Mouse (Mus musculus): ENCODE data around the gene Gm44502. TPM values are rescaled to one million over a fixed set of nuclear protein-coding genes. Genes with fewer than 3 reads are reported as not detected.

Gene Gm44502
- total RNA-seq, 2 experiments from 2014 or later = 0.87 to 2.0 TPM

- TF ChIP-seq CTCF (IDR thresholded peaks at IDR 0.05) = no peak
- no peak for DNase-seq
- no peak overlapping the region for H3K27ac ChIP-seq
- intact Hi-C loops (cut with DNase I) = no loop called here
- H3K4me3 ChIP-seq = no peak overlapping the region
These were observed 7.6 kb downstream of the Gm44502 start for GRCm38 (mm10) chr15:89421938-89422337.

GRCm38 (mm10) chr15:89415282-89415681, 14.2 kb downstream of the Gm44502 start:
- Histone ChIP-seq H3K4me3 (peak overlapping the region; percentile 32), H3K27ac (peak overlapping the region; percentile 86)
- intact Hi-C loops (cut with DNase I) = no loop called here
- TF ChIP-seq CTCF (IDR thresholded peaks at IDR 0.05) = no peak
- DNase-seq = peak; percentile 64

- intact Hi-C loops (cut with DNase I) = no loop called here
- H3K4me3 ChIP-seq = no peak within 1 kb of the TSS
- TF ChIP-seq CTCF (IDR thresholded peaks at IDR 0.05) = no peak
- DNase-seq = no peak
- H3K27ac ChIP-seq = no peak within 1 kb of the TSS
These were observed 19.4 kb downstream of the Gm44502 start, which contains the start of gene Syce3 for GRCm38 (mm10) chr15:89410118-89410517. Gene Syce3, minus strand, starts transcription at chr15:89410503.

- TF ChIP-seq CTCF (IDR thresholded peaks at IDR 0.05) = no peak
- H3K27ac ChIP-seq = no peak overlapping the region
- intact Hi-C loops (cut with DNase I) = no loop called here
- no peak for DNase-seq
- H3K4me3 ChIP-seq = no peak overlapping the region
These were observed 22.8 kb downstream of the Gm44502 start for GRCm38 (mm10) chr15:89406691-89407090.

DNA sequence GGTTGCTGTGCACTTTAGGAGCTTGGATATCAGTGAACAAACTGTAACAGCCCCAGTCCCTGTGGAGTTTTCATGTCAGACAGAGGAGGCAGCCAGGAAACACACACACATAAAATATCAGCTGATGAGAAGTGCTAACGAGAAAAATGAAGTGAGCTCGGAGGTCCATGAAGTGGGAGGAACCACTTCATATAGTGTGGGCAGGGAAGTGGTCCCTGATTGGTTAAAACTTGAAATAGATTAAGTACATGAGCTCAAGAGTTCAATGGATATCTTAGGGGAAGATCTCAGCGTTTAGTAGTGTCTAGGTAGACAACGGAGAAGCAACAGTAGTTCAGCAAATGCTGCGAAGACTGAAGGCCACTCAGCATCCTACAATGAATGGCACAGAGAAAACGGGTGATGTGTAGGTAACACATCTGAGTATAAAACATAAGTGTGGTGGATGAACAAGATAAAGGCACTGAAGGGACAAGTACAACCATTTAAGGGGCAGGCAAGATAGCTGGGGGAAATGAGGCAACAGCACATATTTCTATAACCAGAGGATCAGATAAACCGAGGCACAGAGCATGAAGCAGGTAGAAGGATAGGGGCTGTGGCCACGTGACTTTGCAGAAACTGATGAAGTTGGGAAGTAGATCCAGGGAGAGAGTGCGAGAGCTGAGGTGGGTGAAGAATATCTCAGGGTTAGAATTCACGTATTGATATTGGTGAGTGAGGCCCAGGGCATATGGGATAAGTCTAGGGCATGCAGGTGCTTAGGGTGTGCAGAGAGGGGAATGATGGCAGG, 24.5 kb downstream of the Gm44502 start:
- H3K4me3 ChIP-seq = no peak overlapping the region
- no peak for DNase-seq
- intact Hi-C loops (cut with DNase I) = no loop called here
- TF ChIP-seq CTCF (IDR thresholded peaks at IDR 0.05) = no peak
- H3K27ac ChIP-seq = no peak overlapping the region

DNA sequence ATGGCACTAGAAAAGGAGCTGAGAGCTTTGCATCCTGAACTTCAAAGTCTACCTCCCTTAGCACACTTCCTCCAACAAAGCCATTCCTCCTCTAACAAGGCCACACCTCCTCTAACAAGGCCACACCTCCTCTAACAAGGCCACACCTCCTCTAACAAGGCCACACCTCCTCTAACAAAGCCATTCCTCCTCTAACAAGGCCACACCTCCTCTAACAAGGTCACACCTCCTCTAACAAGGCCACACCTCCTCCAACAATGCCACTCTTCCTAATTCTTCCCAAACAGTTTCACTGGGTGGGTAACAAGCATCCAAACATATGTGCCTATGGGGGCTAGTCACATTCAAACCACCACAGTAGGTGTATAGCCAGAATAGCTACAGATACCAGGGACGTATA, 27.0 kb downstream of the Gm44502 start:
- H3K27ac ChIP-seq = no peak overlapping the region
- no peak for DNase-seq
- no peak overlapping the region for H3K4me3 ChIP-seq
- intact Hi-C loops (cut with DNase I) = no loop called here
- TF ChIP-seq CTCF (IDR thresholded peaks at IDR 0.05) = no peak

DNA sequence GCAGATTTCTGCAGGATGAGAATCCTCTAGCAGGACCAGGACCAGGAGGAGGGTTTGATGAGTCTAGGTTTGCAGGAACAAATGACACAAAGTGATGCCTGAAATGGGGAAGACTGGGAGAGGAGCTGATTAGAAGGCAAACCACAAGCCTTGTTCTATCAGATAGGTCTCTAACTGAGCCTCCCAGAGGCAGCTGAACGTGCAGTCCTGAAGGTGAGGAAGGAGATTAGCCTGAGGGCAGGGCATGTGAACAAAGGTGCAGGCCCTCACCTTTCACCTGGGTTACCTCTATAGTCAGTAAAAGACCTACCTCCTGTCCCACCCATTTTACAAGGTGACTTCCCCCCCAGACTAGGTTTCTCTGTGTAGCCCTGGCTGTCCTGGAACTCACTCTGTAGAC, 29.8 kb downstream of the Gm44502 start:
- TF ChIP-seq CTCF (IDR thresholded peaks at IDR 0.05) = no peak
- intact Hi-C loops (cut with DNase I) = no loop called here
- Histone ChIP-seq H3K4me3 (no peak overlapping the region), H3K27ac (no peak overlapping the region)
- no peak for DNase-seq

DNA sequence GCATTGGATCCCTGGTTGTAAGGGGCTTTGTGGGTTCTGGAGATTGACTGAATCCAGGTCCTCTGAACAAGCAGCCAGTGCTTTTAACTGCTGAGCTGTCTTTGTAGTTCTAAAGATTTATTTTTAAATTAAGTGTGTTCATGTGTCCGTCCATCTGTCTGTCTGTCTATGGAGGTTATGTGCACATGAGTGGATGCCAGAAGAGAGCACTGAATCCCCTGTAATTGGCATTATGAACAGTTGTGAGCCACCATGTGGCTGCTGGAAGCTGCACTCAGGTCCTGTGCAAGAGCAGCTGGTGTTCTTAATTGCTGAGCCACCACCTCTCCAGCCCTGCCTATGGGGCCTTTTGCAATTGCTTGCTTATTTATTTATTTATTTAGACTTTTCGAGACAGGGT, 31.4 kb downstream of the Gm44502 start:
- H3K4me3 ChIP-seq = no peak overlapping the region
- DNase-seq = no peak
- intact Hi-C loops (cut with DNase I) = no loop called here
- no peak overlapping the region for H3K27ac ChIP-seq
- no peak for TF ChIP-seq CTCF (IDR thresholded peaks at IDR 0.05)

DNA sequence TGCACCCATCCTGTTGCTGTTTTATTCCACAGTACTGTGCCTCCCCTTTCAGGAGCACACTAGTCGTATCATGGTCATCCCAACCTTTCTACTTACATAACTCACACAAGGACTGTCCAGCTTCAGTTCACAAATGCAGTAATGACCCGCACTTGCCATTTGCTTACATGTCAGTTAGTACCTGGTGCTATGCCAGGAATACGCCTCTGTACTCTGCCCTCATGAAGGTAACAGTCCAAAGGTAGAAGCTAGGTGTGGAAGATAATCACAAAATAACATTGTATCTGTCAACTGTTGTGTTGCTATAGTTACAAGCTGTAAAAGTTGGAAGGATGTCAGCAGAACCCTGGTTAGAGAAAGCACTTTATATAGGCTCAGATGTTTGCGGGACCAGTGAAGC, 32.6 kb downstream of the Gm44502 start:
- DNase-seq = no peak
- intact Hi-C loops (cut with DNase I) = no loop called here
- TF ChIP-seq CTCF (IDR thresholded peaks at IDR 0.05) = no peak
- H3K27ac ChIP-seq = no peak overlapping the region
- H3K4me3 ChIP-seq = no peak overlapping the region

DNA sequence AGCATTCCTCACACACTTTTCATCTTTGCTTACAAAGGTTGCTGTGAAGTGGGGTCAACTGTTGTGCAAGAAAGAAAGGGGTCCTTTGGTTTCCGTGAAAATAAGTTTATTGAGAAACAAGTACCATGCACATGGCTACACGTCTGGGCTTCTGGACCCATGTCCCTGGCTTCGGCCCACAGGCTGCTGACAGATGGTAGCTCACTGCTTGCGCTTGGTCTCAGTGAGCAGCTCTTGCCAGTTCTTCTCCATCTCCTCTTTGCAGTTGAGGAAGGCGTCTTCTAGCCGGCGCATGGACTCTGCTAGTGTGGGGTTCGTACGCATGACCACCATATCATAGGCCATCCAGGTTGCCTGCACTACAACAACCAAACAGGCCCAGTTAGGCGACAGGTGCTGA, 39.4 kb downstream of the Gm44502 start:
- intact Hi-C loops (cut with DNase I) = no loop called here
- no peak for DNase-seq
- Histone ChIP-seq H3K27ac (no peak overlapping the region), H3K4me3 (no peak overlapping the region)
- no peak for TF ChIP-seq CTCF (IDR thresholded peaks at IDR 0.05)

DNA sequence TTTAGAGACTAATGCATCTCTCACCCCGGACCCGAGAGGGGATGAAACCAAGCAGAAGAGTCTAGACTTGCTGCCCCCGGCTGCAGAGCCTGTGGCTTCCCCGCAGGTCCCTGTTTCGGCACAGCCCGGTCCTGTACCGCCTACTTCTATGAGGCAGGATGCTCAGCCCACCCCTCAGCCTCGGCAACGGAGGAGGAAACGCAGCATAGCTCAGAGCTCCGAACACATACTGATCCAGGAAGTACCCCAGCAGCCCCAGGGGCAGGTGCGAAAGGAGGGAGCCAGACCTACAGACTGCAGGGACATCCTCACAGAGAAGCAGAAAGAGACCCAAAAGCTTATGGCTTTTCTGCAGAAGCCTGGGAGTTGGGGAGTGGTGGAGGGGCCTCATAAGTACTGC, 42.4 kb downstream of the Gm44502 start:
- H3K27ac ChIP-seq = no peak overlapping the region
- no peak for DNase-seq
- H3K4me3 ChIP-seq = no peak overlapping the region
- intact Hi-C loops (cut with DNase I) = no loop called here
- TF ChIP-seq CTCF (IDR thresholded peaks at IDR 0.05) = no peak

DNA sequence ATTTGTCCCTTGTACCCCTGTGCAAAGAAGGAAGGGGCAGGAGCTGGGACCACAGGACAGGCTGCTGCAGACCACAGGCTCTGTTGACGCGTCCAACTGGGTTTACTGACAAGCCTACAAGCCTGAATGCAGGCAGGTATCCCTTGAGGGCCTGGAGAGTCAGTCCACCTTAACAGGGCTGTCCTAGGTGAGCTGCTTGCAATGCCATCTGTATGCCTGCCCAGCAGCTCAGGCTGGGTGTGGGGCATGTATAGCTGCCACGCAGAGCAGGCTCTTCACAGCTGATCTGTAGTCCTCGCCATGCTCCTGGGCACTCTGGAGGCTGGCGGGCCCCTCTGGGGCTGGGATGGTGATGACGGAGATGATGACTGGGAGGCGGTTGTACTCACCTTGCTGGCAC, 44.9 kb downstream of the Gm44502 start, which contains the start of gene Klhdc7b:
Klhdc7b (plus strand) TSS at position 301 of the 400 bp plus-strand sequence.
- no peak within 1 kb of the TSS for H3K4me3 ChIP-seq
- intact Hi-C loops (cut with DNase I) = no loop called here

GRCm38 (mm10) chr15:89379429-89379828, 50.1 kb downstream of the Gm44502 start:
- no peak for DNase-seq
- TF ChIP-seq CTCF (IDR thresholded peaks at IDR 0.05) = no peak
- Histone ChIP-seq H3K27ac (peak overlapping the region; percentile 83), H3K4me3 (peak overlapping the region; percentile 71)
- intact Hi-C loops (cut with DNase I) = no loop called here

More for the DNA sequence above, 44.9 kb downstream of the Gm44502 start, which contains the start of gene Klhdc7b:
- DNase-seq = no peak
- no peak for TF ChIP-seq CTCF (IDR thresholded peaks at IDR 0.05)
- H3K27ac ChIP-seq = no peak within 1 kb of the TSS
